ENCODE assay signal across 27 mouse cellular contexts in genomic region chr14:23390768-23391167, GRCm38 (mm10).
A peak's percentile ranks its signal among the peaks of the same experiment; 100 is the strongest.
DNase-seq lines count a peak whose midpoint lies in the region; ATAC-seq lines count a peak whose summit lies in the region.
"Had no signal": no experiment of that assay in that cellular context is flagged by ENCODE, and none has a peak within 500 bp of the region (broad histone marks: within the 10 kb centered on the region; RNA-seq: fewer than 3 reads in every experiment).

No protein-coding gene starts in this region.

- no peaks in the 10 kb centered on the region for H3K27me3 ChIP-seq in heart, embryonic 10.5 days (ENCODE audit: insufficient read depth, poor library complexity, severe bottlenecking)
- H3K27me3 ChIP-seq in limb, embryonic 10.5 days (ENCODE audit: low read depth, poor library complexity, severe bottlenecking) = peaks cover 17% of the 10 kb centered on the region; the same call in 1 of the 2 replicates
- H3K27me3 ChIP-seq in limb, embryonic 11.5 days (ENCODE audit: control insufficient read depth, insufficient read depth, low read length) = no peaks in the 10 kb centered on the region
- peaks cover 2% of the 10 kb centered on the region; the same call in 1 of the 2 replicates for H3K27me3 ChIP-seq in limb, embryonic 13.5 days
- H3K27me3 ChIP-seq: CH12.LX; embryonic facial prominence, embryonic 13.5 days; embryonic facial prominence, embryonic 15.5 days; Patski had no signal

- 74% methylated on average over 5 of the region's 5 CpGs for WGBS in heart, embryonic 10.5 days
- 76% methylated on average over 5 of the region's 5 CpGs for WGBS in limb, embryonic 10.5 days
- WGBS in limb, embryonic 11.5 days = 49% methylated on average over 5 of the region's 5 CpGs
- 34% methylated on average over 5 of the region's 5 CpGs for WGBS in limb, embryonic 13.5 days

- no peaks in the 10 kb centered on the region for H3K36me3 ChIP-seq in heart, embryonic 10.5 days
- H3K36me3 ChIP-seq in limb, embryonic 10.5 days = no peaks in the 10 kb centered on the region
- H3K36me3 ChIP-seq in limb, embryonic 11.5 days (ENCODE audit: control insufficient read depth, insufficient read depth, low read length) = no peaks in the 10 kb centered on the region
- H3K36me3 ChIP-seq in limb, embryonic 13.5 days = no peaks in the 10 kb centered on the region
- H3K36me3 ChIP-seq: embryonic facial prominence, embryonic 13.5 days; embryonic facial prominence, embryonic 15.5 days; forebrain, embryonic 10.5 days; forebrain, embryonic 12.5 days; G1E had no signal

- no peak overlapping the region for H3K27ac ChIP-seq in heart, embryonic 10.5 days
- H3K27ac ChIP-seq in limb, embryonic 10.5 days = peak overlapping the region; percentile 63
- H3K27ac ChIP-seq in limb, embryonic 11.5 days (replicated peaks; ENCODE audit: low read depth, low read length) = peak overlapping the region; percentile 17; the same call in 1 of the 2 replicates
- H3K27ac ChIP-seq in limb, embryonic 13.5 days = peak overlapping the region; percentile 55; the same call in 1 of the 2 replicates
- H3K27ac ChIP-seq: forebrain, embryonic 10.5 days; forebrain, embryonic 12.5 days had no signal

- intact Hi-C loops in heart, postnatal 10 days (cut with DNase I) = no loop called here

- peaks cover 17% of the 10 kb centered on the region for H3K4me1 ChIP-seq in heart, embryonic 10.5 days
- peaks cover 64% of the 10 kb centered on the region for H3K4me1 ChIP-seq in limb, embryonic 10.5 days
- H3K4me1 ChIP-seq in limb, embryonic 11.5 days (ENCODE audit: control insufficient read depth, insufficient read depth, low read length) = peaks cover 33% of the 10 kb centered on the region
- peaks cover 45% of the 10 kb centered on the region for H3K4me1 ChIP-seq in limb, embryonic 13.5 days

- no peaks in the 10 kb centered on the region for H3K9me3 ChIP-seq in heart, embryonic 10.5 days
- no peaks in the 10 kb centered on the region for H3K9me3 ChIP-seq in limb, embryonic 10.5 days (replicated peaks)
- H3K9me3 ChIP-seq in limb, embryonic 11.5 days (ENCODE audit: control insufficient read depth, low read length) = no peaks in the 10 kb centered on the region
- no peaks in the 10 kb centered on the region for H3K9me3 ChIP-seq in limb, embryonic 13.5 days
- H3K9me3 ChIP-seq: embryonic facial prominence, embryonic 13.5 days; embryonic facial prominence, embryonic 15.5 days; forebrain, embryonic 10.5 days; forebrain, embryonic 12.5 days had no signal

- no peak for ATAC-seq in limb, embryonic 11.5 days (ENCODE audit: insufficient number of reproducible peaks, low FRiP score, low TSS enrichment, low read depth)
- ATAC-seq in limb, embryonic 13.5 days (ENCODE audit: low FRiP score, low read depth) = no peak
- ATAC-seq: activated CD4-positive, CD25-positive, alpha-beta regulatory T cell, adult 4 months; CD4-positive, CD25-positive, alpha-beta regulatory T cell, adult 4 months; forebrain, embryonic 14.5 days; forebrain, embryonic 16.5 days; Patski had no signal

- peak; percentile 66 for DNase-seq in heart, embryonic 10.5 days (ENCODE audit: low spot score)
- DNase-seq in heart, postnatal 10 days = no peak
- DNase-seq in limb, embryonic 10.5 days (ENCODE audit: low spot score) = no peak
- no peak for DNase-seq in limb, embryonic 11.5 days (ENCODE audit: low spot score)
- DNase-seq in B cell, adult 2 months = no peak
- no peak for DNase-seq in kidney, adult 11 months
- DNase-seq: adrenal gland, adult 8-10 months; adrenal gland, postnatal 14 days; adrenal gland, postnatal 36 days; cerebellum, adult 11-12 months; cerebellum, adult 2 months; cerebellum, adult 9-10 months; cerebellum, postnatal 10 days; cerebellum, postnatal 25 days had no signal

- H3K9ac ChIP-seq in limb, embryonic 11.5 days (ENCODE audit: low read length) = no peak overlapping the region
- no peak overlapping the region for H3K9ac ChIP-seq in limb, embryonic 13.5 days
- H3K9ac ChIP-seq: embryonic facial prominence, embryonic 13.5 days; embryonic facial prominence, embryonic 15.5 days; forebrain, embryonic 12.5 days had no signal

- no peak overlapping the region for H3K4me3 ChIP-seq in heart, embryonic 10.5 days
- no peak overlapping the region for H3K4me3 ChIP-seq in limb, embryonic 10.5 days
- no peak overlapping the region for H3K4me3 ChIP-seq in limb, embryonic 11.5 days (ENCODE audit: low read depth, low read length)
- H3K4me3 ChIP-seq in limb, embryonic 13.5 days = no peak overlapping the region
- H3K4me3 ChIP-seq: embryonic facial prominence, embryonic 13.5 days; embryonic facial prominence, embryonic 15.5 days; erythroblast, embryonic 14.5 days; forebrain, embryonic 10.5 days; forebrain, embryonic 12.5 days had no signal

- no peak overlapping the region for H3K4me2 ChIP-seq in limb, embryonic 11.5 days (ENCODE audit: low read depth, severe bottlenecking)
- no peak overlapping the region for H3K4me2 ChIP-seq in limb, embryonic 13.5 days (replicated peaks)
- H3K4me2 ChIP-seq: embryonic facial prominence, embryonic 13.5 days; forebrain, embryonic 12.5 days had no signal
